Mouse (Mus musculus) kidney, postnatal 4 days (tissue): ENCODE measurements around the gene Prepl.
A peak's percentile ranks its signal among the peaks of the same experiment; 100 is the strongest.

ENCODE experiments used
- DNase-seq, 2 experiments: peaks; one replicate each; pipeline ENCODE4 v3.0.0; 2021; ENCODE audit warnings: mixed read lengths in 2 of 2

The Prepl gene

DNA sequence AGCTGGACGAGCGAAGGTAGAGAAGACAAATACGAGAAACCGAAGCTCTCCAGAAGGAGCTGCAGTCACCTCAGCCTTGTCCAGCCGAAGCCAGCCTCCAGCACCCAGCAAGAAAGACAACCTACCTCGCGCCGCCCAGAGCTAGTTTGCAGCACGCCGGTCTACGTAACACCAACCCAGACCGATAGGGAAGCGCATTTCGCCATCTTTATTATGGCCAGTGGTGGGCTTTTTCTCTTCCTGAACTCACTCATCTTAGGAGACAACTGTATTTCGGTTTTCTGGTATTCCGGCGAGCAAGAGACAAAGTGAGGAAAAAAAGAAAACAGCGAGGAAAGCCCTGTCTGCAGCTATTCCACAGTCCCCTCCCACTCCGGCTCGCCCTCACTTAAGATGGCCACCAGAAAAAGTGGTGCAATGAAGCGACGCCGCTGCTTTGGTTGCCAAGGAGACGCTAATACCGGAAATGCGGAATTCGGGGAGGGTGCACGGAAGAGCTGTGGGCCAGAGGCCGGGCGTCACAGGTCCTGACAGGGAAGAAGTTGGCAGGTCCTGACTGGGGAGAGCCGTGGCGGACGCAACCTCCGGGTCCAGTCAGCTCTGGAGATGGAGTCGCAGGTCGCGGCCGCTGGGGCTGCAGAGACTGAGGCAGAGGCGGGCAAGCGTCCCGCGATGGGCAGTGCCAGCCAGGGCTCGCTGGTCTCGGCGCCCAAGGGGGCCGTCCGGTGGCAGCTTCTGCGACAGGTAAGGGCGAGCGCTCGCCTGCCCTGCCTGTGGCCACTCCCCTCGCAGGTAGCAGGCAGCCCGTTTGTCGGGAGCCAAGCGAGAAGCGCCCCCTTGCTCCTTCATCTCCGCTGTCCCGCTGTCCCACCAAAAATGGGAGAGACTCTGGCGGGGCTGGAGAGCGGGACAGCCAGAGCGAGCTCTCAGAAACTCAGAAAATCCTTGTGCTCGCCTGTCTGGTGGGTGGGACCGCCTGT, at the start of gene Prepl, which contains the start of gene Camkmt:
Gene Prepl (minus strand): TSS at position 122 of the 980 bp plus-strand sequence.
Gene Camkmt (plus strand): TSS at position 433 of the 980 bp plus-strand sequence.
- DNase-seq, result peak; percentile 96 to 97

DNA sequence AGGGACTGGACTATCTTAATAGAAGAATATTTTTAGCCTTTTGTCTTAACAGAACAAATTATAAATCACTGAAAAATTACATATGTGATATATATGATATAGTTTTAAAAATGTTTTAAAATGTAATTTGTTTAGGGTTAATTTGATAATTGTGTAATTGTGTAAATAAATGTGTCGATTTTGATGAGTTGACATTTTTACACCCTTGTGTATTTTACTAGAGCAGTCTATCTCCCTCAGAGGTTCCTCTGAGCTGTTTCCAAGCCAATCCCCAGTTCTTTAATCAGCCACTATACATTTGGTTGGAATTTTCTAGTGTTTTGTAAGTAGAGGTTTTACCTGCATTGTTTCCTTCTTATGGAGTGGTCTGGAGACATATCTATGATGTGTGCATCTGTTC, 48.4 kb upstream of the Prepl start:
- DNase-seq, result no peak

DNA sequence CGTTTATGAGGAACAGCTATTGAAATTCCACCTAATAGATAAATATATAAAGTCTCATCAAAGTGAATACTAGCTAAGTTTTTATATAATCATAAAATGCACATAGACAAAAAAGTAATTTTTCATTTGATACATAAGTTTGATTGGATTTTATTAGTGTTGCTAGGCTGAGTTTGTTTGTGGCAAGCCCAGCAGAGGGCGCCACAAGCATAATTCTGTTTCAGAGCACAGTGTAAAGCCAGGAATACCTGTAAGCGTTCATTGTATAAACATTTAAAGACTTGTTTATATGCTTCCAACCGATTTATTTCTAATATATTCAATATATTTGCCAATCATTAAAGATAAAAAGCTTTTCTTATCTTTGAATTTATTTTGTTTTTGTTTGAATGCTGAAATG, 26.6 kb upstream of the Prepl start:
- peak; percentile 82 to 83 for DNase-seq

DNA sequence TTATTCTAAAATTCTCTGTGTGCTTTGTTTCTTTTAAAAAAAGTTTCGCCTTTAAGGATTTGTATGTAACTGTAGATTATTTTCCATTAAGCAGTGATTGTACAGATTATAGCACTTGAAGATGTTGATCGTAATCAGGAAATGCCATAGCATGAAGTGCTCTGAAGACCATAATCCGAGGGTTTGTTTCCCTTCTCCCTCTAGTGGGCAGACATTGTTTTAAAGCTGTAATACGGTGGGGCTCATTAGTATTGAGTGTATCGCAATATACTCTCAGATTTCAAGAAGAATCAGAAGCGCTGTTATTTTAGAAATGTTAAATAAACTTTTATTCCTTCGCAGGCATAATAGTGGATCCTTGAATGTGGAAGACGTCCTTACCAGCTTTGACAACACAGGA, 23.4 kb upstream of the Prepl start:
- no peak for DNase-seq

DNA sequence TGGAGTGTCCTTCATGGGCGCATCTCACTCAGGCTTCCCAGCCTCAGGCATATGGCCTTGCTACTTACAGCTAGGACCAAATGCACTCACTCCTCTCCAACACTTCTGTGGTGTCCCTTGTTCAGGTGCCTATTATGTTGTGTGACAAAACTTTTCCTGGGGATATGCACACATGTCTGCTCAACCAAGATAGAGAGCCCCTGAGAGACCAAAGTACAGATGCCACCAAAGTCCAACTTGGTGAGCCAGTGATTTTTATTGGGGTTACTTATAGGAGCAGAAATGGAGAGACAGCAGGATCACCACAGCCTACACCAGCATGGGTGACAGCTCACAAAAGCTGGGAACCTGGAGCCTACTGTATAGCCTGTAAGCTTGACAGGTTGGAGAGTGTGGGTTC, 20.6 kb upstream of the Prepl start:
- DNase-seq, result no peak

DNA sequence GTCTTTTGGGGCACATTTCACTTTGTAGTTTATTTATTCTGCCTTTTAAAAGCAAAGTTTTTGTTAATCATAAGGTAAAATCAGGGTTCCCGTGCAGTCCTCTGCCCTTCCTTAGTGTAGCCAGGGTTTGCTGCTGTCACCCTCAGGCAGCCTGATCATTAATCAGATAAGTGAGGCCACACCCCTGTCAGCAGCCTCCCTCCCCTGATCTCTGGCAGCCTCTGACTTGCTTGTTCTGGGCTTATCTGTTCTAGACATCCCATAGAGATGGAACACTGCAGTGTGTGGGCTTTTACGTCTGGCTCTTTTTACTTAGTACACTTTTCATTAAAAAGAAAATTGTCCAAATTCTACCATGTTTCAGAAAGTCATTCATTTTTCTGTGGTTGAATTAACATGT, 13.3 kb upstream of the Prepl start:
- DNase-seq, result no peak

DNA sequence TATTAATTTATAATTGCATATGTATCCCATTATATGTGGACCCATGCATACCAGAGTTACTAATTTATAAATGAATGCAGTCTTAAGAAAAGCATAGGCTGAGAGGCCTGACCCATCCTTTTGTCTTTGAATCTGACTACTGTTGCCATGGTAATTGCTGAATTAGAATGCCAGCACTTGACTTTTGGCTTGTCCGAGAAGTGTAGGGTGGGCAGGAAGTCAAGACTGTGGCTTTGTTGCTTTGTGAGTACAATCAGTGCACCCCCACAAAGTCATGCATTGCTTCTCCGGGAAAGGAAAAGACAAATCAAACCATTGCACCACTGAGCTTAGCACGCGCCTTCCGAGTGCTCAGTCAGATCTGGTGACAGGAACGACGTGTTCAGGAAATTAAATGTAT, 11.7 kb upstream of the Prepl start:
- DNase-seq, result no peak

DNA sequence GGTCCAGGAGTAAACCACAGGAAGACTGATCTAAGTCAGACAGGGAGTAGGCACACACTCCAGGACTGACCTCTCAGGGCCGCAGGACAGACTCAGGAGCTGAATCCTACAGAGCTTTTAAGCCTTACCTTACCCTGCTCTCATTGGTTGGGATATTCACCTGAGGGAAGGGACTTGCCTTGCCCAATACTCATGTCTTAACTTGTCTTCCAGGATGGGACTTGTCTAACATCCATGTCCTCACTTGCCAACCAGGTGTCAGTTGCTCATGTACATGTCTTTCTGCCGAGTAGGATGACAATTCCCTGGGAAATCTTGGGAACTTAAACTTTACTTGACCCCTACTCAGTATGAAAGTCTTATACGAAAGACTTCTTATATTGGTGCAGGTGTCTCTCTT, 10.2 kb upstream of the Prepl start:
- no peak for DNase-seq

DNA sequence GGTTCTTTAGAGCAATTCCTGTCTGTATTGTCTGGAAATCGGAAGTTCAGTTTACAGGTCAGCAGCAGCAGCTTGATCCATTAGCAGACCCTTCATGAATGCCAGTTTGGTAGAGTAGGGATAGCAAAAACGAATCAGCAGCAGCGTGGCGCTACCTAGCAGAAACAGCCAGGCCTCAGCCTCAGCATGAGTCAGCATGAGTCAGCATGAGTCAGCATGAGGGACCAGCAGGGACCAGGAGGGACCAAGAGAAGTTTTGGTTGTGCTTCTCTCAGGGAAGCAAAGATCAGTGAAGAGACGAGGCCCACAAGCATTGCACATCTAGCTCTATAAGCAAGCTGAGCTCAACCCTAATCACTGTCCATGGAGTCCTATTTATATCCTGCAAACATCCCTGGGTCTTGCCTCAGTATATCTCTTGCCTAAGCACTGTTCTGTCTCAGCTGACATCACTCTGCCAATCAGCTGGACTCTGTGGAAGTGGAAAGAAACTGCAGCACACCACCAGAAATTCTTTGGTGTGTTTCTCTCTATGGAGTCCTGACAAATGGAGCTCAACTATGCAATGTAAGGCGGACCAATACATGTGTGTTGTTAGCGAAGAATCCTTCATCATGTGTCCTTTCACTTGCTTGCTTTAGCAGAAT, 8.8 kb upstream of the Prepl start:
- DNase-seq, result no peak

DNA sequence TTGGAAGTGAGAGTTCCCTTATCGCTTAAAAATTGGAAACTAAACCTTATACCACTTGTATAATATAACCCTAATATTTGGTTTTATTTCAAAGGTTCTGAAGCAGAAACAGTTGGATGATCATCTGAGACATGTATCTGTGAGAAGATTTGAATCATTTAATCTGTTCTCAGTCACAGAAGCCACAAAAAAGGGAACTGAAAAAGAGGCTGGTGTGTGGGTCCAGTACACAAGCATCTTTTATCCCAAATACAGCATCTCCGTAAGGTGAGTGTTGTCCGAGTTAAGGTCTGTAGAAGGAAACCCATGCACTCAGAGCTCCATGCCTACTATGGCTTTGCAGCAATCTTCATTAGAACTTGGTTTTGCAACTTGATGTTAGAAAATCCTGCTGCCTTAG, 6.4 kb upstream of the Prepl start:
- no peak for DNase-seq

DNA sequence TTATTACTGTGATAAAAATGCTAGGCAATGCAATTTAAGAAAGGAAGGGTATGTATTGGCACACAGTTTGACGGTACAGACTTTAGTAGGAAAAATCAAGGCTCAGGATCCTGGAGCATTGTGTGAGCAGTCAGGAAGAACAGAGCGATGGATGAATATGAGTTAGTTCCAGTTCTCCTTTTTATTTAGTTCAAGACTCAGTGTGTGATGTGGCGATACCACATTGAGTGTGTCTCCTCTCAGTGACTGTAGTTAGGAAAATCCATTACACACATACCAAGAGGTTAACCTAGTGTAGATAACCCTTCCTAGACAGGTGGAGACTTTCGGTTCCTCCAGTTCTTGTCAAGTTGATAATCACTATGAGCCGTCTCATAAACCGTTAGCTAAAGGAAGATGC, 1.7 kb upstream of the Prepl start:
- DNase-seq, result no peak

DNA sequence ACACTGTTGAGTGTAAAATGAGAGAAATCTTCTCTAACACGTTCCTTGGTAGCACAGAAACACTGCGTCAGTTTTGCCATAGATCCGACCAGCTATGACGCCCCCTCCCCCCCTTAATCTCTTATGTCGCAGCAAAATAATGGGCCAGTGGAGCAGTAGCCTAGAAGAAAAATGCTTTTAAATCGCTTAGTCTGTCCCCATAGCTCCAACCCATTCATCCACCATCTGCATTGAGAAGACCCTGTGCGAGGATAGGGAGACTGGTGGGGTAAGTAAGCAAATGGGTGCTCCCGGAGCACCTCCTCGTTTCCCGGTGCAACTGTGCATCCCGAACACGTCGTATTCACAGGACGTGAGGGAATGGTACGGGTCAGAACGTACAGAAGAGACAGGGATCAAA, 420 bp downstream of the Prepl start:
- DNase-seq, result no peak

DNA sequence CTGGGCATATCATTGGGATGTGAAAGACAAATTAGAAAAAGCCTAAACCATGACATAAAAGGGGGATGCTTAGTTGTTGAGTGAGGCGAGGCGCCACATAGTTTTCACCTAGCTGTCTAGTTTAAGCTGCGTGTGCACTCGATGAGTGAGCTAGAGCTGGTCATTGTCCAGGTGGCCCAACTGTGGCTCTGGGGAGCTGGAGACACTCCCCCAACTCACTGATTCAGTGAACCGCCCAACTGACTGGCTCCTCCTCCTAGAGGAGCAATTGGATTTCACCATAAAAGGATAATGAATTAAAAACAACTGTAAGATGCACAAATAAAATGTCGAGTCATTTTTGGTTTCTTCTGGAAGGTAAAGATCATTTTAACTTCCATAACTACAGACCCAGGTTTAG, 1.0 kb downstream of the Prepl start:
- DNase-seq, result peak; percentile 15 to 29

DNA sequence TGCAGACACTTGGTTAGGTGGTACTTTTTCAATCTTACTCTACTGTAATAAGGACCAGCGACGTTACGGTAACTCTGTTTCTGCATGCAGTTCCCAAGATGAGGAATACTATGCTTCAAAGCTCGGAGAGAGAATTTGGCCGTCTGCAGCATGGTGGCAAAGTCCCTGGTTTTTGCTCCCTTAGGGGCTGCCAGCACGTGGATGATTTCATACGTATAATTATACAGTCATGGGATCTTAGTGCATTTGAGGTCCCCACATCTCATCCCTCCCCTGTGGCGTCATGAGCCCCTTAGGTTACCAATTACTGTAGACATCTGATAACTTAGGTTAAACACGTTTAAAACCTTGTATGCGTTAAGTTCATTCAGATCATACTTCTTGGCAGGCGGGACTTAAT, 1.6 kb downstream of the Prepl start:
- no peak for DNase-seq

DNA sequence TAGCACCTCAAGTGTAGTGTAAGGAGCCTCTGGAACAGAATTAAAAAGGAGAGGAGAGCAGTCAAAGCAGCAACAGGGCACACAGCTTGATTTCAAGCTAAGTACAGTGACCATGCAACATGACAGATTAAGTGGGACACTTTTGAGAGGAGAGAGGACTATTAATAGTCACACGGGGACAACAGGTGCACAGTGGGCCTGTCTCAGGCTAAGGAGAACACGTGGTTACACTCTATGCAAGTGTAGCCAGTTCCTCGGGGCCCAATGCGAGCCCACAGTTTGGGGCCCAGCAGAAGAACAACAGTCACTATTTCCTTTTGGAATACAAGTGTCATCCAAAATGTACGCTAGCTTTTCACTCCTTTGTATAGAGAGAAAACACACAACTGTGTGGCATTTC, 2.5 kb downstream of the Prepl start:
- no peak for DNase-seq

DNA sequence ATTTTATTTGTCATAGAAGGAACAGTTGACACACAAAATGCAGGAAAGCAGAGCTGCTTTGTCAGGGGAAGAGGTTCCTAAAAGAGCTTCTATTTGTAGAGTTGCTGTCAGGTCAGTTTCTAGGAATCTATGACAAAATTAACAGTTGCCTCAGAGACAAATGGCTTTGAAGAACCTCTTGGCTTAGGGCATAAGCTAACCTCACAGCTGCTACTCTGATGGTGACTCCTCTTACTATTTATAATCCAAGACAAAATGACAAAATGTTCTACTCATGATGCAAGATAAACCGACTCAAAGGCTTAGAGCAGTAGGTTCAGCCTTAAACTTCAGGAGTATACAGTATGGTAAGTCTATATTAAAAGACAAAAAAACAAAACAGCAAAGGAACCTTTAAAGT, 3.5 kb downstream of the Prepl start:
- DNase-seq, result no peak

DNA sequence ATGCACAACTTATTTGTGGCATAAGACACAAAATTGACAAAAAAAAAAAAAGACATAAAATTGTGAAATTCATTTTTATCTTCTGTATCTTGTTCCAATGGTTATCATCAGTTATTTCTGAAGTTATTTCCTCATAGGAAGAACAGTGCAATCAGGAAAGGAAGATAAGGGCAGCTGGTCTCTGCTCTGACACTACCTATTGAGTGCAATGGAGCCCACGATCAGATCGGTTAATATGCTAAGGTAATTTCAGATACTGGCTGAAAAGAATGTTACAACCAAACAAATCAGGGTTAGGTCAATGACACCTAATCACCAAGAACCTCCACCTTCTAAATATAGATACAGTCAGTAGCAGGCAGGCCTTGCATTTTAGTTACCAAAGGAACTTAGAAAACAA, 4.7 kb downstream of the Prepl start:
- DNase-seq, result no peak

DNA sequence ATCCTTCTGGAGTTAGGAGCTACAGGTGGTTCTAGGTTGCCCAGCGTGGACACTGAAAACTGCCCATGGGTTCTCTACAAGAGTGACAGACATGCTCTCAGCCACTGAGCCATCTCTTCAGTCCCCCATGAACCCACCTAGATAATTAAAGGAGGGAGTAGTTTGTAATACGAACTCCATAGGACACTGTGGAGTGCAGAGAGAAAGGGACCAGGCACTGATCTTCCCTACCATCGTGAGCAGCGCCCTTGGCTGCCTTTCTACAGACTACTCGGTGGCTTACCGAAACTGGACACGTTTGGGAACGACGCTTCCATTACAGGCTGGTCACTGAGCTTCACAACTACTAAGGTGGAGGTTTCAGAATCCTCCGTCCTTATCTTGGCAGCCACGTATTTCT, 9.3 kb downstream of the Prepl start:
- no peak for DNase-seq

DNA sequence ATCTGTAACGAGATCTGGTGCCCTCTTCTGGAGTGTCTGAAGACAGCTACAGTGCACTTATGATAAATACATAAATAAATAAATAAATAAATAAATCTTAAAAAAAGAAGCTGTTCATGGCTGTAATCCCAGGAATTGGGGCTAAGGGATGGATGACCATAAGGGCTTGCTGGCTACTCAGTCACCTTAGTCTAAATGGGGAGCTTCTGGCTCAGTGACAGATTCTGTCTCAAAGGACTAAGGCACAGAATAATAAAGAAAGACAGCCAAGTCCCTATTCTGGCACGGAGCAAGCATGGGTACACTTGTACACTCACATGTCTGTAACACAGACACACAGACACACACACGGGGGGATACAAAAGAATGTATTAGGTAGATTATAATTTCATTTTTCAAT, 10.8 kb downstream of the Prepl start:
- no peak for DNase-seq

DNA sequence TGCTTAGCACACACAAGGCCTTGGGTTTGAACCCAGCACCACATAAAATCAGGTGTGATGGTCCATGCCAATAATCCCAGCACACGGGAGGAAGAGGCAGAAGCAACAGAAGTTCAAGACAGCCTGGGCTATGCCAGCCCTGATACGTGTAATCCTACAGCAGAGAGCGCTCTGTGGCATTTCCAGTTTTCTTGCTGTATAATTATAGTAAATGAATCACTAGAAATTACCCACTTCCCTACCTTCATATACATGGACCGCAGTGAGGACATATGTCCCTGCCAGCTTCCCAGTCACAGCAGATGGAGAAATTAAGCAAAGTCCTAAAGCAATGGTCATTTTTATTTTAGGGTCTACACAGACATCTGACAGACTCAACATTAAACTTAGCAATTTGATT, 16.0 kb downstream of the Prepl start:
- no peak for DNase-seq

DNA sequence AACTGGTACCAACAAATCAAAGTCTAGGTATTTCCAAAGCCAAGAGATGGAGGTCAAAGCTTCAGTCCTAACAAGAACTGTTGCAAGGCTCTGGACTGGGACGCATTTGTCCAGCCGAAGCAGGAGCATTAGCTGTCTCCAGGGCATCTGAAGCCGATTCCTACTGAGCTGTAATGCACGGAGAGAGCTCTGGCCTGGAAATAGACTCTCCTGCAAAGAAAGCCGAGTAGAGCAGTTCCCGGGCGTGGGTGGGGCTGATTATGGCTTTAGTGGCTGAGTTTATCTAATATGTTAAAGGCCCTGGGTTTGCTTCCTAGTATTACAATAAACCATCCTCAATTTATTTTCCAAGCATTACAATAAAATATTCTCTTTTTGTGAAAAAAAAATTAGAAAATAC, 16.8 kb downstream of the Prepl start:
- DNase-seq, result no peak

DNA sequence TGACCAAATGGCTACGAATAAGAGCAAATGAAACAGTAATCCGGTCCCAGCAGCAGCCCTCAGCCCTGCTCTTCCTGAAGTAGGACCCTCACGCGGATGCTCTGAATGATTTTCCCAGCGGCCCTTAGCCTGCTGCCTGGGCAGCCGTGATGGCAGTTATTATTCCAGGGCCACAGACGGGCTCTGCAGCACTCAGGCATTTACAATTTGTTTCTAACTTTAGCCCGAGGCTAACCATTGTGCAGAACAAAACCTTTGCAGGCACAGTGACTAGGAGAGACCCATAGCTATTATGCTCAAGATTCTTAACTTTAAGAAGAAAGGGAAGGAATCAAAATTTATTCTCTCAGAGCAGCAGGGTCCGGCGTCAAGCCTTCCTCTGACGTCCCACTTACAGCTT, 17.7 kb downstream of the Prepl start:
- no peak for DNase-seq

DNA sequence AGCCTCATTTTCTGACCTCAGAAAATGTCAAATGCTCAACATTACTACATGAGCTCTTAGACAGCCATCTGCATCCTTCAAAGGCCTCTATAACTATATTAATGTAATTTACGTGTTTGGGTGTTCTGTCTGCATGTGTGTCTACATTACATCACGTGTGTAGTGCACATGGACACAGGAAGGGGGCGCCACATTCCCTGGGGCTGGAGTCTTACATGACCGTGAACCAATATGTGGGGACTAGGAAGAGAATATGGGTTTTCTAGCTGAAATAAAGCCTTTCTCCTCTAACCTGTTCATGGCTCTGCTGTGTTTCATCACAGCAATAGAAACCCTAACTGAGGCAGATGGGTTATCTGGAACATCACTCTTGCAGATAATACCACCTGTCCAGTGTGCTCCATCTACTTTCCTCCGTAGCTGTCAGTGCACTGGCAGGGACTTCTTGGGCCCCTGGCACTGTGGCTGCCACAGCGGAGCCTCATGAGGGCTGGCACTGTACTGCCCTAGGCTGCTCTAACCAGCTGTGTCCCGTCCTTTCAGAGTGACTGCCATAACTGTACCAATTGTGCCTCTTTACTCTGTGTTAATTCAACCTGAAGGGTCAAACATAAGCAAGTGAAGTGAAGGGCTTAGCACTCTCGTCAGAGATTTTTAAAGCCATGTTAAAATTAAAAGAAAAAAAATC, 18.8 kb downstream of the Prepl start:
- DNase-seq, result no peak

DNA sequence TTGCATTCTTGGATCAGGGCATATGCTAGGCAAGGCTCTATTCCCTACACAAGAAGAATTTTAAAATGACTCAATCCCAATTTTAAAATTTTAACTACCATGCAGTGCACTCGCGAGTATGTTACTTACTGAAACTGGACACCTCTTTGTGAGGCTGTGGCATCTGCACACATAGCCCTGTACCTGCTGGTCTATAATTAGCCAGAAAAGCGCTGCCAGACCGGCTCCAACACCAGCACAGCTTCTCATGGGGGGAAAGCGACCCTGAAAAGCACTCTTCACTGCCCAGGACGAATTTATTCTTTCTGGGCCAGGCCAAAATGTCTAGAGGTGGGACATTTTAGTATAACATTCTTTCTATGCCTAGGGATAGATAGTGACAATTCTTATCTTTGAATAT, 19.4 kb downstream of the Prepl start:
- no peak for DNase-seq
